Mouse (Mus musculus) layer of hippocampus, adult 6 months (tissue): Measurements from ENCODE around the gene Polr3h. TPM values are rescaled to one million over a fixed set of nuclear protein-coding genes. Genes with fewer than 3 reads are reported as not detected.

Source experiments
- long read RNA-seq, 2 experiments: library from polyadenylated mRNA; unstranded; transcript quantifications; one replicate each; pipeline ENCODE4 v2.0.0; 2019 to 2020
- polyA plus RNA-seq: library from polyadenylated mRNA; unstranded; fragments of <200 nt; fragmentation: Nextera tagmentation; gene quantifications from 2 replicates; pipeline ENCODE4 v1.2.3, GENCODE M21; 2021

Polr3h gene
- polyA plus RNA-seq = 209 and 219 TPM in 2 replicates
- long read RNA-seq, experiment 1, transcript Polr3h-201 (6 exons, 2,542 nt) = major isoform, 186 of 237 reads
- long read RNA-seq, experiment 1, transcript Polr3h-206 (6 exons, 1,290 nt) = minor isoform, 29 of 237 reads
- long read RNA-seq, experiment 1, partial matches to known transcripts = 3 of 237 reads
- long read RNA-seq, experiment 1, other reads (novel, unspliced or antisense) = 19 of 237 reads
- long read RNA-seq, experiment 2, transcript Polr3h-201 (6 exons, 2,542 nt) = major isoform, 412 of 573 reads
- long read RNA-seq, experiment 2, transcript Polr3h-206 (6 exons, 1,290 nt) = minor isoform, 97 of 573 reads
- long read RNA-seq, experiment 2, partial matches to known transcripts = 2 of 573 reads
- long read RNA-seq, experiment 2, other reads (novel, unspliced or antisense) = 62 of 573 reads

GRCm38 (mm10) chr15:81925760-81926445 lies at the start of gene Polr3h:
Polr3h (minus strand) TSS chr15:81926240.

GRCm38 (mm10) chr15:81960171-81961077 lies 34.4 kb upstream of the Polr3h start, which contains the start of gene Pmm1:
Pmm1 (minus strand) TSS chr15:81960930.

GRCm38 (mm10) chr15:81936679-81937078 lies 10.6 kb upstream of the Polr3h start, which contains the start of gene Csdc2:
Csdc2 (plus strand) TSS chr15:81936759.

GRCm38 (mm10) chr15:81872262-81873136 lies 53.5 kb downstream of the Polr3h start, which contains the start of gene Aco2:
Aco2 (plus strand) TSS chr15:81872309.

GRCm38 (mm10) chr15:81871604-81872261 lies 54.3 kb downstream of the Polr3h start, which contains the start of gene Phf5a:
Phf5a (minus strand) TSS chr15:81871911.

GRCm38 (mm10) chr15:81858517-81859329 lies 67.3 kb downstream of the Polr3h start, which contains the start of gene Tob2:
Tob2 (minus strand) TSS chr15:81858796.

Other genes with a start within 250 kb of the Polr3h start
- 14.2 and 17.1 TPM in 2 replicates for gene Chadl, start 229.0 kb downstream of the Polr3h start, polyA plus RNA-seq
- gene Zc3h7b, start 181.2 kb downstream of the Polr3h start, polyA plus RNA-seq = 66.1 and 72.8 TPM in 2 replicates
- gene Rangap1, start 180.7 kb downstream of the Polr3h start, polyA plus RNA-seq = 101 and 108 TPM in 2 replicates
- 34.4 and 35.0 TPM in 2 replicates for gene Tef, start 123.8 kb downstream of the Polr3h start, polyA plus RNA-seq
- gene Tob2, start 67.4 kb downstream of the Polr3h start, polyA plus RNA-seq = 6.9 and 7.7 TPM in 2 replicates
- 58.8 and 68.0 TPM in 2 replicates for gene Phf5a, start 54.3 kb downstream of the Polr3h start, polyA plus RNA-seq
- gene Aco2, start 53.9 kb downstream of the Polr3h start, polyA plus RNA-seq = 353 and 383 TPM in 2 replicates
- 51.3 and 65.8 TPM in 2 replicates for gene Csdc2, start 10.5 kb upstream of the Polr3h start, polyA plus RNA-seq
- gene Pmm1, start 34.7 kb upstream of the Polr3h start, polyA plus RNA-seq = 541 and 606 TPM in 2 replicates
- not detected in 2 replicates for gene 1700029P11Rik, start 54.3 kb upstream of the Polr3h start, polyA plus RNA-seq
- 15.6 and 17.5 TPM in 2 replicates for gene Xrcc6, start 61.6 kb upstream of the Polr3h start, polyA plus RNA-seq
- gene Desi1, start 107.6 kb upstream of the Polr3h start, polyA plus RNA-seq = 47.9 and 57.1 TPM in 2 replicates
- 239 and 241 TPM in 2 replicates for gene Snu13, start 121.4 kb upstream of the Polr3h start, polyA plus RNA-seq
- gene 4930407I10Rik, start 132.9 kb upstream of the Polr3h start, polyA plus RNA-seq = not detected in 2 replicates
- 0.20 and 0.46 TPM in 2 replicates for gene Mei1, start 143.8 kb upstream of the Polr3h start, polyA plus RNA-seq
- gene Ccdc134, start 201.7 kb upstream of the Polr3h start, polyA plus RNA-seq = 5.4 and 5.5 TPM in 2 replicates
- 50.4 and 52.5 TPM in 2 replicates for gene Srebf2, start 220.9 kb upstream of the Polr3h start, polyA plus RNA-seq